Mouse (Mus musculus) common myeloid progenitor, adult 5-6 weeks (primary cell): ENCODE results near the gene Mxd3. TPM values are rescaled to one million over a fixed set of nuclear protein-coding genes. Genes with fewer than 3 reads are reported as not detected.

Experiments used
- ATAC-seq: replicated peaks from 2 replicates; pipeline ENCODE4 v1.8.0; 2016; ENCODE audit warnings: low read depth, mild to moderate bottlenecking, moderate TSS enrichment, inconsistent platforms; ENCODE audit not compliant: poor library complexity, severe bottlenecking
- total RNA-seq: library from RNA; stranded (forward); fragments of 200-1000, 187-1606 nt; gene quantifications from 2 replicates; pipeline ENCODE4 v1.2.3, GENCODE M21; 2017

Gene Mxd3
- total RNA-seq, 1 experiment from 2014 or later: 9.0 TPM

GRCm38 (mm10) chr13:55335701-55336100, 6.1 kb upstream of the Mxd3 start:
- no peak for ATAC-seq

GRCm38 (mm10) chr13:55332331-55332730, 2.7 kb upstream of the Mxd3 start:
- no peak for ATAC-seq

DNA sequence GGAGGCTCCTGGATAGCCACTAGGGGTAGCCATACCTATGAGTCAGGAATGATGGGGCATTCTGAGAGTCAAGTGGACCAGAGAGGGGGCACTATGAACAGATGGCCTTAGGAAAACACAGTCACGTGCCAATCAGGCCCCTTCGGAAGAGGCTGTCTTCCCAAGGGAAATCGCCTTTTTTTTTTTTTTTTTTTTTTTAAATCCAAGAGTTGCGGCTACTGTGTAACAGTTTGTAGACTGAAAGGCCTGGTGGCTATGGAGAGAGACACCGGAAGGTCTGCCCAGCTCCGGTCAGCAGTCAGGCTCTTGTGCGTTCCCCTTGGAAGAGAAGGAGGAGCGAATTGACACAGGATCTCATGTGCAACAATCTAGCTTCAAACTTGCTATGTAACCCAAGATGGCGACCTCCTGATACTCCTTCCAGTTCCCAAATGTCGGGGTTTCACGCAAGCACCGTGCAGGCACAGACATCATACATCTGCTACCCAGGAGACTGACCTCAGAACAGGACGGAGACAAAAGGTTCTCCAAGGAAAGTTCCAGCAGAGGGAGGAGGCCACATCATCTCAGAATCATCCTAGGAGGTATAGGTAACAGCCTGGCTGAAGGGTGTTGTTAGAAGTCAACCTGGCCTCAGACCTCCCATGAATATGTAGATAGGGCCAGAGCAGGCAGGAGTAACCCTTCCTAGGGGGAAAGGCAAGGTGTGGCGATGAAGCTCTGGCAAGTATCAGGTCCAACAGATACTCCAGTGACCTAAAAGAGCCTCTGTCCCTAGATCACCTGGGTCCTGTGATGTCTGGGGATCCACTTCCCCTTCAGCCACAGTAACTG, 1.2 kb upstream of the Mxd3 start:
- ATAC-seq: no peak

DNA sequence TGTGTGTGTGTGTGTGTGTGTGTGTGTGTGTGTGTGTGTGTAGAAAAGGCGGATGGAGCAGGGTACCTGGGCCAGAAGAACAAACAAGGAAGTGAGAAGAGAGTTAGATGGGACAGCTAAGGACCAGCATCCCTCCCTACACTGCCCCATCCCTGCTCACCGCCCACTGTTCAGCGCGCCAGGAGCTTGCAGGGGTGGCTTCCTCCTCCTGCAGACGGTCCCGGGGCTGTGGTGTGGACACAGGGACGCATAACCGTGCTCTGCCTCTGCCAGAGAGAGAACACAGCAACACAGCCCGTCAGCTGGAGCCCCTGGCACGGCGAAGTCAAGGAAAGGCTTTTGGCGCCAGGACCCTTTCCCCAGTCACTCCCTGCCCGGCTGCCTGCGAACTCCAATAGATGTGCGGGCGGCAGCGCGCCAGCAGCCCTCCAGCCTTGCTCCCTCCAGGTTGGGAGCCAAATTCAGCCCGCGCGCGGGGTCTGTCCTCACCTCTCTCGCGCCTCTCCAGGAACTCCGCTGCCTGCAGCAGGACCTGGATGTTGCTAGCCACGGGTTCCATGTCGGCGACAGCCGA, 427 bp downstream of the Mxd3 start:
- peak; percentile 8 for ATAC-seq

DNA sequence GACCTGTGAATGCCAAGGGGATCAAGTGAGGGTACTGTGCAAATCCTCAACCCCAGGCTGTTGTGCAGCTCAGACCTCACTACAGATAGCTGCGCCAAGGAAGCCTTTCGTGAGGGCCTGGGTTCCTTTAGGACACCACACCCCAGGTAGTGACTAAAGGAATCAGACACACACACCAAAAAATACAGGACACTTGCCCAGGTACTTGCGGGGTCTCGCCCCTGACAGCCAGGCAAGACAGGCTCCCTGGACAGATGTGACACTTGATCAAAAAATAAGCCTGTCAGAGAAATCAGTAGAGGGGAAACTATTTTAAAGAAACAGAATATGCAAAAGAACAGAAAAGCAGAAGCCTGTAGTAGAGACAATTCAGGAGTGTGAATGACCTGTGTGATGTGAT, 982 bp downstream of the Mxd3 start:
- no peak for ATAC-seq

DNA sequence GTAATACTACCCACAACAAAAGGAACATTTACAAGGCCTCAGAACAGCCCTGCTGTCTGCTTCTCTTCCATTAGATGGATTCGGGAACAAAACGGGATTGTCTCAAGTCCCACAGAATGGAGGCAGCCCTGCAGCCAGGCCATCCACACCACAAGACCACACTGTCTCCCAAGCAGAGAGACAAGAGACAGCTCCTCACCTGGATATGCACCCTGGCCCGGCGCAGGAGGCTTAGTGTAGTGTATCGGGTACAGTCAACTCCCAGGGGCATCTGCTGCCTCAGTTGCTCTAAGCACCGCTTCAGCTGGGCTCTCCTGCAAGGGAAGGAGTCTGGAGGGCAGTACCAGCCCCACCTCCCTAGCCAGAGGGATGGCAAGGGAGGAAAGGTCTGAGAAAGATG, 1.5 kb downstream of the Mxd3 start:
- ATAC-seq: no peak

GRCm38 (mm10) chr13:55327633-55328032, 2.0 kb downstream of the Mxd3 start:
- peak; percentile 72 for ATAC-seq

GRCm38 (mm10) chr13:55327169-55327568, 2.5 kb downstream of the Mxd3 start:
- no peak for ATAC-seq

GRCm38 (mm10) chr13:55325596-55325995, 4.0 kb downstream of the Mxd3 start:
- no peak for ATAC-seq

DNA sequence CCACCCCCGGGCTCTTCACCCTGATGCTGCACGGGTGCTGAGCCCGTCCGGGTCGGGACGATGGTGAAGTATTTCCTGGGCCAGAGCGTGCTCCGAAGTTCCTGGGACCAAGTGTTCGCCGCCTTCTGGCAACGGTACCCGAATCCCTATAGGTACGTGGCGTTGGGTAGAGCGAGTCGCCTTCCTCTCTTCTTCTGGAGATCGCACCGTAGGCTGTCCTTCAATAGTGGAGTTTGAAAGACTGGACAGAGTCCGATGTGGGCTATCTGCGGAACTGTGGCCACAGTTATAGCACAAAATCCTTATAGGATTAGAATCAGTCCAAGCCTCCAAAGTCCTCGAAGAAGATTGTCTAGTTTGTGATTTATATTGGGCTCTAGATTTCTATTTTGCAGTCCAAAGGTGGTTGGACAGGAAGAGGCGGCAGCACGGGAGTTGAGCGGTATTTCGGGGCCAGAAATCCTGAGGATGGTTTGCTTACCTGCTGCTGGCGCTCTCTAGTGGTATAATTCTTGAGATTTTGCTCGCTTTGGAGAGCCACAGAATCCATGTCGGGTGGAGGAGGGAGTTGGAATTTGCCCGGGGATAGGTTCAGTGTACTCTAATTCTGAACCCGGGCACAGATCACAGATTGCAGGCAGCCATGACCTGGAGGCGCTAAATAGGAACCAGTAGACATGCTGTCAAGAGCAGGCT, 7.3 kb downstream of the Mxd3 start:
- 0 out of 2 replicates have a peak, but pooled peaks have one; percentile 8 for ATAC-seq

- ATAC-seq: peak; percentile 74
Observed at GRCm38 (mm10) chr13:55321434-55322129, 8.0 kb downstream of the Mxd3 start, which contains the start of gene Rab24. Gene Rab24 (minus strand): TSS chr13:55321946.

GRCm38 (mm10) chr13:55319931-55320533, 9.6 kb downstream of the Mxd3 start, which contains the start of gene Prelid1:
Gene Prelid1 (plus strand): TSS chr13:55320500.
- ATAC-seq: no peak

DNA sequence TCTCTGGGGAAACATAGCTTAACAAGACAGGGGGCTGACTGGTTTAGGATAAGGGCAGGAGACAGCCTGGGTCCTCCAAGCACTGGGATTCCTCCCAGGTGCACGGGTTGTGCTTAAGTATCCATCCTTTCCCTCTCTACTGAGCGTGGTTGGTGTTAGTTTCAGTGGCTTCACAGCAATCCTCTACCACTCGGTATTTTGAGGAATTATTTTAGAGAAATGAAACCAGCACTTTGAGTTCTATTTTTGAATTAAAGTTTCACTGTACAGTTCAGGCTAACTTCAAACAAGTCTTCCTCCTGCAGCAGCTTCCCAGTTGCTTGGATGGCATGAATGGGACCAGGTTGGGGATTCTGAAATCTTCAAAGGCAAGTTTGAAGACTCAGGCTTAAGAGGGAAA, 11.3 kb downstream of the Mxd3 start:
- ATAC-seq: no peak

GRCm38 (mm10) chr13:55314891-55315412, 14.7 kb downstream of the Mxd3 start:
- ATAC-seq: no peak

- ATAC-seq: no peak
Observed at GRCm38 (mm10) chr13:55313051-55313450, 16.6 kb downstream of the Mxd3 start.

- ATAC-seq: no peak
Observed at GRCm38 (mm10) chr13:55312028-55312630, 17.5 kb downstream of the Mxd3 start.

DNA sequence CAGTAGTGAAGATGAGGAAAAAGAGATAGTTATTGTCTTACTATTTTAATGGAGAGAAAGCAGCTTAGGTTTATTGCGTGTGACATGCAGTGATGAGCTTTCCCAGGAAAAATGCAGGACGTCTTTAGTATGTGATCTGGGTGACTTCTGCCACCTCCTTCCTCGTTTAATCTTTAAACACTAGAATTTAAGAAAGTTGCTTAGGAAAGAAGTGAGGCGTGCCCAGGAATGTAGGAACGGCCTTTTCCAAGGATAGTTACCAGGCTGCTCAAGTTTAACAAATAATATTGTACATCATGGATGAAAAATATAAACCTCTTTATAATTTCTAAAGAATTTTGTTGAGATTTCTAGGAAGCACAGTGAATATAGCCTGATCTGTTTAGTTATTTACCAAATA, 28.7 kb downstream of the Mxd3 start:
- ATAC-seq: no peak

- no peak for ATAC-seq
Observed at GRCm38 (mm10) chr13:55296760-55297159, 32.9 kb downstream of the Mxd3 start.

GRCm38 (mm10) chr13:55288854-55289253, 40.8 kb downstream of the Mxd3 start:
- no peak for ATAC-seq
